Mouse (Mus musculus): ENCODE data around the gene Srd5a3.

Gene Srd5a3

GRCm38 (mm10) chr5:76193075-76193474 is 53.0 kb downstream of the Srd5a3 start:
- DNase-seq (ENCODE audit: low spot score in 2 of 2) = no peak

GRCm38 (mm10) chr5:76194377-76194945 is 54.4 kb downstream of the Srd5a3 start:
- DNase-seq (ENCODE audit: low spot score in 2 of 2) = no peak

- DNase-seq (ENCODE audit: low spot score in 2 of 2) = no peak
Measured at GRCm38 (mm10) chr5:76199346-76199745, 59.3 kb downstream of the Srd5a3 start.

- DNase-seq (ENCODE audit: low spot score in 2 of 2) = no peak
Measured at GRCm38 (mm10) chr5:76203171-76203570, 63.1 kb downstream of the Srd5a3 start.
